Comparison of ENCODE assay signal across 15 mouse cellular contexts in the genomic region with DNA sequence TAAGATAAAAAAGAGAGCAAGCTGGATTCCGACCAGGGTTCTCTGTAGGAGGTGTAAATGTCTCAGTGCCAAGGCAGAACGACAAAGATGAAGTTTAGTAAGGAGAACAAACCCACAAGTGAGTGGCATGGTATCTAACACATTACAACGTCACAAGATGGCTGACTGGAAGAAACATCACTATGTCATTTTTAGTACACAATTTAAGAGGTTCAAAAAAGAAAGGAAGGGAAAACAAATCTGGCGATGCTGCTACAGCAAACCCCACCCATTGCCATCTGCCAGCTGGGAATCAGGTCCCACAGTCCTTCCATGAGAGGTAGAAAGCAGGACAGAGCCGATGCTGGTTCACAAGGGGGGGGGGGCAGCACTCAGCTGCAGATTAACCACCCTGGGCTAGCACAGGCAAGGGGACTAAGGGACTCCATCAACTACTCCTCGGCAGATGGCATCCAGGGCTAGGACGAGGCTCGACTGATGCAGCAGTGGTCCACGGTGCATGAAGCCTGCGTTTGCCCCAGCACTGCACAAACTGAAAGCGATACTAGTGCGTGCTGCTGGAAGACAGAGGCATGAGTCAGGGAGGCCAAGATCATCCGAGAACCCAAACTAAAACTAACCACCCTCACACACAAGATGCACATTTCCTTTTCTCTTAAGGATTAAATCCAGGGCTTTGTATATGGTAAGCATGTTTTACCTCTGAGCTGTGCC.
"Had no signal": no experiment of that assay in that cellular context is flagged by ENCODE, and none has a peak within 500 bp of the region (broad histone marks: within the 10 kb centered on the region; RNA-seq: fewer than 3 reads in every experiment).

No protein-coding gene starts in this region.

- H3K9ac ChIP-seq: limb, embryonic 13.5 days; liver, embryonic 14.5 days; midbrain, embryonic 12.5 days; neural tube, embryonic 13.5 days had no signal

- H3K4me2 ChIP-seq: limb, embryonic 13.5 days; midbrain, embryonic 12.5 days; neural tube, embryonic 13.5 days had no signal

- H3K4me1 ChIP-seq: limb, embryonic 13.5 days; midbrain, embryonic 12.5 days; neural tube, embryonic 13.5 days had no signal

- DNase-seq: kidney, adult 9 months; kidney, postnatal 36 days; layer of hippocampus, adult 9-11 months; layer of hippocampus, postnatal 36 days; left cerebral cortex, postnatal 4 days; lung, adult 18-20 months; retina, postnatal 1 day; thymus, postnatal 4 days had no signal

- H3K27ac ChIP-seq: kidney, postnatal 0 days; limb, embryonic 13.5 days; liver, embryonic 14.5 days; midbrain, embryonic 12.5 days; neural tube, embryonic 13.5 days; stomach, postnatal 0 days had no signal

- H3K4me3 ChIP-seq: limb, embryonic 13.5 days; midbrain, embryonic 12.5 days; neural tube, embryonic 13.5 days had no signal

- H3K9me3 ChIP-seq: limb, embryonic 13.5 days; midbrain, embryonic 12.5 days; neural tube, embryonic 13.5 days had no signal

- ATAC-seq: midbrain, embryonic 16.5 days had no signal

- H3K27me3 ChIP-seq: limb, embryonic 13.5 days; midbrain, embryonic 12.5 days; neural tube, embryonic 13.5 days had no signal
